Mouse (Mus musculus) spleen, postnatal 4 days (tissue): ENCODE results near the gene Rnase12.
A peak's percentile ranks its signal among the peaks of the same experiment; 100 is the strongest.

Experiments used
- DNase-seq, 2 experiments: peaks; one replicate each; pipeline ENCODE4 v3.0.0; 2022; ENCODE audit warnings: low spot score in 2 of 2

Gene Rnase12

GRCm38 (mm10) chr14:51085086-51085485 is 27.6 kb upstream of the Rnase12 start:
- no peak for DNase-seq

GRCm38 (mm10) chr14:51083805-51084204 is 26.3 kb upstream of the Rnase12 start:
- DNase-seq = no peak

- peak; percentile 49 to 76 for DNase-seq
These were observed 25.4 kb upstream of the Rnase12 start for GRCm38 (mm10) chr14:51082599-51083581.

GRCm38 (mm10) chr14:51081035-51081434 is 23.6 kb upstream of the Rnase12 start:
- DNase-seq = no peak

GRCm38 (mm10) chr14:51079180-51079579 is 21.7 kb upstream of the Rnase12 start:
- no peak for DNase-seq

GRCm38 (mm10) chr14:51074335-51074734 is 16.9 kb upstream of the Rnase12 start, which contains the start of gene Olfr750:
TSS of gene Olfr750 (minus strand) at chr14:51074435.
- DNase-seq = no peak

GRCm38 (mm10) chr14:51069617-51070016 is 12.2 kb upstream of the Rnase12 start:
- peak; percentile 58 to 78 for DNase-seq

- no peak for DNase-seq
These were observed 11.5 kb upstream of the Rnase12 start for GRCm38 (mm10) chr14:51068956-51069355.

GRCm38 (mm10) chr14:51060761-51061160 is 3.3 kb upstream of the Rnase12 start:
- no peak for DNase-seq

GRCm38 (mm10) chr14:51054243-51055237 is 2.9 kb downstream of the Rnase12 start:
- DNase-seq = no peak

- no peak for DNase-seq
These were observed 4.3 kb downstream of the Rnase12 start for GRCm38 (mm10) chr14:51053176-51053575.

GRCm38 (mm10) chr14:51051941-51052340 is 5.5 kb downstream of the Rnase12 start:
- DNase-seq = no peak

- DNase-seq = no peak
These were observed 7.4 kb downstream of the Rnase12 start, which contains the start of gene Rnase11 for GRCm38 (mm10) chr14:51050063-51050462. TSS of gene Rnase11 (minus strand) at chr14:51050163.

- no peak for DNase-seq
These were observed 9.6 kb downstream of the Rnase12 start for GRCm38 (mm10) chr14:51047846-51048245.

GRCm38 (mm10) chr14:51041769-51042168 is 15.7 kb downstream of the Rnase12 start, which contains the start of gene Rnase9:
TSS of gene Rnase9 (minus strand) at chr14:51041869.
- no peak for DNase-seq

- no peak for DNase-seq
These were observed 21.2 kb downstream of the Rnase12 start for GRCm38 (mm10) chr14:51036214-51036613.

GRCm38 (mm10) chr14:51035206-51035605 is 22.3 kb downstream of the Rnase12 start:
- DNase-seq = no peak

GRCm38 (mm10) chr14:51027387-51028155 is 29.9 kb downstream of the Rnase12 start:
- no peak for DNase-seq

- DNase-seq = peak; percentile 63 to 80
These were observed 30.9 kb downstream of the Rnase12 start for GRCm38 (mm10) chr14:51026391-51027133.

- DNase-seq = no peak
These were observed 32.6 kb downstream of the Rnase12 start for GRCm38 (mm10) chr14:51024820-51025219.
